In the genomic region with DNA sequence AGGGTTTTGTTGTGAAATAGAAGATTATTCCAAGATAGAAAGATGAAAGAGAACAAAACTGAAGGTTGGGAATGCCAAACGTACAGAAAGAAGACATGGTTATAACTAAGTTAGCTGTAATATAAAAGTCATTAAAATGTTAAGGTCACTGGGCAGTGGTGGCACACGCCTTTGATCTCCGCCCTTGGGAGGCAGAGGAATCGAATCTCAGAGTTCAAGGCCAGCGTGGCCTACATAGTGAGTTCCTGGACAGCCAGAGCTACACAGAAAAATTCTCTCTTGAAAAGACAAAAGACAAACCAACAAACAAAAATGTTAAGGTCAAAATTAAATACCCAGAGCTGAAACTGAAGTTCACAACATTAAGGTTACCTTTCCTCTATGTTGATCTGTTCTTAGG, we compare ENCODE assay signal across 15 mouse cellular contexts. TPM values are rescaled to one million over a fixed set of nuclear protein-coding genes. Genes with fewer than 3 reads are reported as not detected.
A peak's percentile ranks its signal among the peaks of the same experiment; 100 is the strongest.
DNase-seq lines count a peak whose midpoint lies in the region.
"Had no signal": no experiment of that assay in that cellular context is flagged by ENCODE, and none has a peak within 500 bp of the region (broad histone marks: within the 10 kb centered on the region; RNA-seq: fewer than 3 reads in every experiment).

No protein-coding gene starts in this region.

- peak; percentile 10 for DNase-seq in ovary, adult 18-20 months (ENCODE audit: low spot score)
- DNase-seq in ovary, postnatal 10 days (ENCODE audit: low spot score) = no peak
- peak; percentile 69 for DNase-seq in adrenal gland, postnatal 10 days
- peak; percentile 73 to 83 for DNase-seq in adrenal gland, postnatal 36 days
- DNase-seq in kidney, adult 18-20 months = no peak
- no peak for DNase-seq in embryo, embryonic 10 days (ENCODE audit: low spot score)
- DNase-seq: cerebellum, adult 11 months; cerebellum, adult 2 months; cerebellum, adult 9-11 months; cerebellum, postnatal 25 days; embryo, embryonic 11 days; gastrocnemius, postnatal 25 days; heart, adult 18-20 months; heart, postnatal 10 days; heart, postnatal 36 days had no signal

RNA-seq across cellular contexts. Expression of a gene that starts 5.2 kb away (rescaled TPM):
- 100 to 1,000 TPM; 128 to 158 TPM for total RNA-seq in adrenal gland, postnatal 10 days (2021)
- 100 to 1,000 TPM; 193 to 516 TPM for total RNA-seq in adrenal gland, postnatal 36 days (2021)

Comparison
In these comparisons a context has a peak if more than half of its experiments do, and no peak if none do; other contexts are left out.
1. DNase-seq: peak in ovary, adult 18-20 months (single experiment), adrenal gland, postnatal 10 days (single experiment) and adrenal gland, postnatal 36 days (2 of 2); none in ovary, postnatal 10 days (single experiment), kidney, adult 18-20 months (single experiment) and embryo, embryonic 10 days (single experiment).